Mouse (Mus musculus): ENCODE data around the gene Isca2. TPM values are rescaled to one million over a fixed set of nuclear protein-coding genes. Genes with fewer than 3 reads are reported as not detected.

Isca2 gene
- polyA plus RNA-seq, 1 experiment from 2014 or later: 128 TPM

Other genes with a start within 250 kb of the Isca2 start
- gene Vsx2, start 203.5 kb upstream of the Isca2 start, polyA plus RNA-seq (2014; fragmentation: Nextera tagmentation; extraction: Ambion mirVana): 3.6 and 10.1 TPM in 2 replicates
- 6.3 and 6.5 TPM in 2 replicates for gene Abcd4, start 155.8 kb upstream of the Isca2 start, polyA plus RNA-seq (2014; fragmentation: Nextera tagmentation; extraction: Ambion mirVana)
- gene Vrtn, start 132.2 kb upstream of the Isca2 start, polyA plus RNA-seq (2014; fragmentation: Nextera tagmentation; extraction: Ambion mirVana): not detected in 2 replicates
- not detected in 2 replicates for gene Syndig1l, start 74.4 kb upstream of the Isca2 start, polyA plus RNA-seq (2014; fragmentation: Nextera tagmentation; extraction: Ambion mirVana)
- gene Npc2, start 99 bp upstream of the Isca2 start, polyA plus RNA-seq (2014; fragmentation: Nextera tagmentation; extraction: Ambion mirVana): 72.6 and 73.9 TPM in 2 replicates
- 0.04 and 0.14 TPM in 2 replicates for gene Ltbp2, start 103.3 kb downstream of the Isca2 start, polyA plus RNA-seq (2014; fragmentation: Nextera tagmentation; extraction: Ambion mirVana)
- gene Fcf1, start 197.6 kb downstream of the Isca2 start, polyA plus RNA-seq (2014; fragmentation: Nextera tagmentation; extraction: Ambion mirVana): 163 and 169 TPM in 2 replicates
- 19.9 and 21.1 TPM in 2 replicates for gene Arel1, start 197.6 kb downstream of the Isca2 start, polyA plus RNA-seq (2014; fragmentation: Nextera tagmentation; extraction: Ambion mirVana)
- gene Ylpm1, start 223.1 kb downstream of the Isca2 start, polyA plus RNA-seq (2014; fragmentation: Nextera tagmentation; extraction: Ambion mirVana): 44.8 and 45.3 TPM in 2 replicates